Mouse (Mus musculus) embryonic fibroblast, embryonic 13.5 days (primary cell): ENCODE data around the gene Ncapg2.

Experiments
- CTCF ChIP-seq: IDR thresholded peaks from 2 replicates; pipeline ENCODE4 v1.5.1; 2011; ENCODE audit warnings: mild to moderate bottlenecking, control low read depth, low read length, moderate library complexity, borderline replicate concordance; ENCODE audit not compliant: insufficient read depth
- POLR2A ChIP-seq: IDR thresholded peaks from 2 replicates; pipeline ENCODE4 v1.6.1; 2011; ENCODE audit warnings: low read depth, mild to moderate bottlenecking, control low read depth, low read length, moderate library complexity

DNA sequence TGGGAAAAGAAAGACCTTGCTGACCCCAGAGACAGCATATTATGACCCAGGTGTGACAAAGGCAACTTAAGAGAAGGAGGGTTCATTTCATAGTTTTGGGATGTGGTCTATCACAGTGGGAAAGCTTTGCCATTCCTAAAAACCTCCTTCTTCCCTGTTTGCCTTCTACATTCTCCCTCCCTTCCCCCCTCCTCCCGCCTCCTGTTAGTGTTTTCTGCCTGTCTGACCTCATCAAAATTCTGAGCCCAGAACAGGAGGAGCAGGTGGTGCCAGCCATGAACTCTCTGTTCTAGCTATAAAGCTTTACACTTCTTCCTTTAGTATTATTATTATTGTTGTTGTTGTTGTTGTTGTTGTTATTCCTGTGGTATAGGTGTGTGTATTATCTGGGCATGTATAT is 76.7 kb downstream of the Ncapg2 start:
- no peak for TF ChIP-seq CTCF
- TF ChIP-seq POLR2A, result no peak
